Mouse (Mus musculus) heart, embryonic 15.5 days (tissue): ENCODE measurements around the gene Ager. TPM values are rescaled to one million over a fixed set of nuclear protein-coding genes. Genes with fewer than 3 reads are reported as not detected.

Source experiments
- ATAC-seq: fragments of 200-750 bp; cut with Nextera tagmentation; replicated peaks from 2 replicates; pipeline ENCODE4 v1.8.0; 2017; ENCODE audit warnings: low read depth, moderate TSS enrichment; ENCODE audit not compliant: insufficient number of reproducible peaks, insufficient read depth, low FRiP score
- H3K27ac ChIP-seq: fragments of 300-500 bp; sonication (generic); 2 replicates; pipeline ENCODE4 v1.5.1; 2015; ENCODE audit warnings: mild to moderate bottlenecking, inconsistent platforms
- H3K27me3 ChIP-seq: fragments of 300-500 bp; sonication (generic); 2 replicates; pipeline ENCODE4 v1.6.1; 2015; ENCODE audit warnings: inconsistent platforms
- H3K36me3 ChIP-seq: fragments of 300-500 bp; sonication (generic); 2 replicates; pipeline ENCODE4 v1.6.1; 2015; ENCODE audit warnings: mild to moderate bottlenecking, inconsistent platforms
- H3K4me1 ChIP-seq: fragments of 300-500 bp; sonication (generic); replicated peaks from 2 replicates; pipeline ENCODE4 v1.6.1; 2015; ENCODE audit warnings: inconsistent platforms
- H3K4me2 ChIP-seq: fragments of 300-500 bp; sonication (generic); 2 replicates; pipeline ENCODE4 v1.6.1; 2015; ENCODE audit warnings: inconsistent platforms, mild to moderate bottlenecking, moderate library complexity
- H3K4me3 ChIP-seq: fragments of 300-500 bp; sonication (generic); 2 replicates; pipeline ENCODE4 v1.5.1; 2015; ENCODE audit warnings: mild to moderate bottlenecking, inconsistent platforms
- H3K9ac ChIP-seq: fragments of 300-500 bp; sonication (generic); 2 replicates; pipeline ENCODE4 v1.6.1; 2015; ENCODE audit warnings: mild to moderate bottlenecking, inconsistent platforms
- H3K9me3 ChIP-seq: fragments of 300-500 bp; sonication (generic); replicated peaks from 2 replicates; pipeline ENCODE4 v1.6.1; 2016; ENCODE audit warnings: inconsistent platforms
- WGBS: fragments of 180-500 bp; shearing (Covaris S2); methylation state at CpG from one replicate; pipeline ENCODE4 v1.1.7; 2015; ENCODE audit warnings: mixed read lengths; 5-methylcytosine and 5-hydroxymethylcytosine counted together
- polyA plus RNA-seq: library from polyadenylated mRNA; unstranded; fragments of >200 nt; fragmentation: Nextera tagmentation; extraction: Ambion mirVana; gene quantifications from 2 replicates; pipeline ENCODE4 v1.2.1, GENCODE M21; 2015

The Ager gene
- polyA plus RNA-seq, 1 experiment from 2014 or later: 6.4 TPM

DNA sequence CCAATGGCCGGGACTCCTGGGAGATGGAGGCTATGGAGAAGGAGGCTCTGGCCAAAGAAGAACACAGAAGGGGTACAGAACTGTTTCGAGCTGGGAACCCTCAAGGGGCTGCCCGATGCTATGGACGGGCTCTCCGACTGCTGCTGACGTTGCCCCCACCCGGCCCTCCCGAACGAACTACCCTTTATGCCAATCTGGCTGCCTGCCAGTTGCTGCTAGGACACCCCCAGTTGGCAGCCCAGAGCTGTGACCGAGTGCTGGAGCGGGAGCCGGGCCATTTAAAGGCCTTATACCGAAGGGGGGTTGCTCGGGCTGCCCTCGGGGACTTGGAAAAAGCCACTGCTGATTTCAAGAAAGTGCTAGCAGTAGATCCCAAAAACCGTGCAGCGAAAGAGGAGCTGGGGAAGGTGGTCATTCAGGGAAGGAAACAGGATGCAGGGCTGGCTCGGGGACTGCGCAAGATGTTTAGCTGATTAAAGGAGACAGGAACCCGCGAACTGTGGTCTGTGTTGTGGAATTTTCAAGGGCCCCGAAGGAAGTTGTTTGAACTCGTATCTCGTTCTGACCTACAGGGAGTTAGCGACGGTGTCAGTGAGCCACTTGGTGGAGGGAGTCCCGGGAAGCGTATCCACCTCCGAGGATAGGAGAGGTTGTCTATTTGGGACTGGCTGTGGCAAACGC is 48.3 kb downstream of the Ager start:
- Histone ChIP-seq H3K27ac (no peak overlapping the region), H3K9ac (no peak overlapping the region), H3K36me3 (peaks cover 18% of the 10 kb centered on the region), H3K4me2 (peak overlapping the region; percentile 84), H3K4me3 (no peak overlapping the region), H3K4me1 (peaks cover 34% of the 10 kb centered on the region), H3K27me3 (no peaks in the 10 kb centered on the region), H3K9me3 (no peaks in the 10 kb centered on the region)
- no peak for ATAC-seq
- 78% methylated on average over 30 of the region's 30 CpGs for WGBS

DNA sequence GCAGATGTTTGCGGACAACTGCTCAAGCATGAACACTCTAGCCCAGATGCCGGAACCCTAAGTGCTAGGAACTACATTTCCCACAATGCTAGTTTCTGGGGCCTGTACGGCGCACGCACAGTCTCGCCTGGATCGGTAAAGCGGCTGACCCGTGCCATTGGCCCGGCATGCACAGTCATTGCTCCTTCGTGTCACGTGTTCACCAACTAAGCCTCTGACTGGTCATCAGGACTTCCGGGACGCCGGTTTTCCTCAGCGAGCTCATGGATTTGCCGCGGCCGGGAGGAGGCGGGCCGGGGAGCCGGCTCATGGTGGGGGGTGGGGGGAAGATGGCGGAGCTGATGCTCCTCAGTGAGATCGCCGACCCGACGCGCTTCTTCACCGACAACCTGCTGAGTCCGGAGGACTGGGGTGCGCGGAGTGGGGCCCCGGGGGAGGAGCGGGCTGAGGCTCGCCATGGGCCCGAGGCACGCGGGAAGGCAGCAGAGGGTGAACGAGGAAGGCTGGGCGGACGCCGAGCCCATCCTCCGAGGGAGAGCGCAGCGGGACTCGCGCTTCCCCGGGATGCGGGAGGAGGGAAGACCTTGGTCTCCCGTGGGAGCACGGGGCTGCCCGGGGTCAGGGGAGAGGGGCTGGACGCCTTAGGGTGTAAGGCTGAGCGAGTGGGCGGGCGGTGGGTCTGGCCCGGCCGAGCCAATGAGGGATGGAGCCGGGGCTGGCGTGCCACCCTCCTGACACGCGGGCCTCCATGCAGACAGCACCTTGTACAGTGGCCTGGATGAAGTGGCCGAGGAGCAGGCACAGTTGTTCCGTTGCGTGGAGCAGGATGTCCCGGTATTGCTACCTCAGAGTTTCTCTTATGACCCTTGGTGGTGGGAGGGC is 49.5 kb downstream of the Ager start, which contains the start of gene Atf6b:
Gene Atf6b, plus strand, starts transcription at position 241 of the 882 bp plus-strand sequence.
- peak within 1 kb of the TSS; percentile 100 for H3K4me3 ChIP-seq
- H3K4me1 ChIP-seq: peaks cover 29% of the 10 kb centered on the region
- ATAC-seq: peak; percentile 97
- peak within 1 kb of the TSS; percentile 76 for H3K27ac ChIP-seq
- H3K4me2 ChIP-seq: peak within 1 kb of the TSS; percentile 84
- no peaks in the 10 kb centered on the region for H3K9me3 ChIP-seq
- H3K27me3 ChIP-seq: no peaks in the 10 kb centered on the region
- peaks cover 30% of the 10 kb centered on the region for H3K36me3 ChIP-seq
- WGBS: under 1% methylated on average over 66 of the region's 66 CpGs
- H3K9ac ChIP-seq: peak within 1 kb of the TSS; percentile 88

DNA sequence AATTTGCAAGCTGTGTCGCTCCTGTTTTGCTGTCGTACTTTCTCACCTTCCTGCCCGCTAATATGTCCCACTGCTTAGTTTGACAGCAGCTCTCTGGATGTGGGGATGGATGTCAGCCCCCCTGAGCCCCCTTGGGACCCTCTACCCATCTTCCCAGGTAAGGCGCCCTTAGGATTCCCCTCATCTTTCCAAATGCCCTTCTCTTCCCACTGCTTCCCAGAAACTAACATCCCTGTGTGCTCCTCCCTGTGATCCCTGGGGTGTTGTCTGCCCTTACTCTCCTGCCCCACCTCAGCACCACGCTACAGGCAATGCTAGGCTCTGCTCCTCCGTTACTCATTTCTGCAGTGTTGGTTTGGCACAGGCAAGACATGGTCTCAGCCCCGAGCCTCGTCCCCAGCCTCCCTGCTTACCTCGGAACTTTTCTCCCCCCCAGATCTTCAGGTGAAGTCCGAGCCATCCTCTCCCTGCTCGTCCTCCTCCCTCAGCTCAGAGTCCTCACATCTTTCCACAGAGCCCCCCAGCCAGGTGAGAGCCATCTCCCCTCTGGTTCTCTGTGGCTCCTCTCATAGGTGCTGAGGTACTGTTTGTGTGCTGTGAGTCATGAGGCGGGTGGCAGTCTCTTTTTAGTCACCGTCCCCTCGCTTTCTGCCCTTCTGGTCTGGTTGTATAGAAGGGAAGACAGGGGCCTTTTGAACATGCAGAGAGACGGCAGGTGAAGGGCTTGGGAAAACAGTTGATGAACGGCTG is 50.7 kb downstream of the Ager start:
- no peak overlapping the region for H3K27ac ChIP-seq
- H3K9me3 ChIP-seq: no peaks in the 10 kb centered on the region
- peaks cover 29% of the 10 kb centered on the region for H3K4me1 ChIP-seq
- ATAC-seq: no peak
- WGBS: 80% methylated on average over 16 of the region's 16 CpGs
- peak overlapping the region; percentile 100 for H3K4me3 ChIP-seq
- H3K36me3 ChIP-seq: peaks cover 42% of the 10 kb centered on the region
- H3K4me2 ChIP-seq: peak overlapping the region; percentile 84
- no peaks in the 10 kb centered on the region for H3K27me3 ChIP-seq
- H3K9ac ChIP-seq: peak overlapping the region; percentile 88; the same call in 1 of the 2 replicates

DNA sequence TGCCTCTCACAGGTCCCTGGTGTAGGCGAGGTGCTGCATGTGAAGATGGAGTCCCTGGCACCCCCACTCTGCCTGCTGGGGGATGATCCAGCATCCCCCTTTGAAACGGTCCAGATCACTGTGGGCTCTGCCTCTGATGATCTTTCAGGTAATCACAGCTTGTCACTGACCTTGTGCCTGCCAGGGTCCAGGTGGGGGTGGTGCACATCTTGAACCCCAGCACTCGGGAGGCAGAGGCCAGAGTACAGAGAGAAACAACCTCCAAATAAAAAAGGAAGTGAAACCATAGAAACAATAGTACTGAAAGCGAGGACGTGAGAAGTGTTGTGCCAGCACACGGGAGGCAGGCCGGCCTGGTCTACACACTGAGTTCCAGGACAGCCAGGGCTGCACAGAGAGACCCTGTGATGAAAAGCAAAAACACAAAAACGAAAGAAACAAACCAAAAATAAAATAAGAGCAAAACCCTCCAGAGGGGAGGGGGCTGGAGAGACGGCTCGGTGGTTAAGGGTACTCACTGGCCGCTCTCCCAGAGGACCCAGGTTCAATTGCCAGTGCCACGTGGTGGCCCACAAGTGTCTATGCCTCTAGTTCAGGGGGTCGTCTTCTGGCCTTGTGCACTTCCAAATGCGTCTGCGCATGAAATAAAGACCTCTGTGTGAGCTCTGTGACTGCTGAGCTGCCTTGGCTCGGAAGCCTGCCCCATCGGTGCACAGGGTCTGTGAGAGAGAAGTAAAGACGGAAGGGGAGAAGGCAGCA is 51.6 kb downstream of the Ager start:
- H3K9me3 ChIP-seq: no peaks in the 10 kb centered on the region
- H3K36me3 ChIP-seq: peaks cover 43% of the 10 kb centered on the region
- 87% methylated on average over 18 of the region's 18 CpGs for WGBS
- H3K4me2 ChIP-seq: no peak overlapping the region
- ATAC-seq: no peak
- H3K4me3 ChIP-seq: no peak overlapping the region
- H3K27ac ChIP-seq: no peak overlapping the region
- no peaks in the 10 kb centered on the region for H3K27me3 ChIP-seq
- H3K4me1 ChIP-seq: peaks cover 32% of the 10 kb centered on the region
- H3K9ac ChIP-seq: no peak overlapping the region

Other genes with a start within 250 kb of the Ager start
- 0.09 TPM in 1 of 2 replicates, not detected in the other for gene Btnl2, start 243.0 kb upstream of the Ager start, polyA plus RNA-seq
- gene Btnl1, start 220.7 kb upstream of the Ager start, polyA plus RNA-seq: not detected in 2 replicates
- 0.20 TPM in 1 of 2 replicates, not detected in the other for gene BC051142, start 199.0 kb upstream of the Ager start, polyA plus RNA-seq
- not detected in 2 replicates for gene Btnl4, start 120.5 kb upstream of the Ager start, polyA plus RNA-seq
- gene Btnl6, start 80.5 kb upstream of the Ager start, polyA plus RNA-seq: not detected in 2 replicates
- 5.8 and 7.8 TPM in 2 replicates for gene Notch4, start 33.6 kb upstream of the Ager start, polyA plus RNA-seq
- 5.5 and 13.1 TPM in 2 replicates for gene Gpsm3, start 8.1 kb upstream of the Ager start, polyA plus RNA-seq
- 4.8 and 5.5 TPM in 2 replicates for gene Pbx2, start 6.6 kb upstream of the Ager start, polyA plus RNA-seq
- gene Rnf5, start 5.8 kb downstream of the Ager start, polyA plus RNA-seq: 99.7 and 111 TPM in 2 replicates
- 45.7 and 53.9 TPM in 2 replicates for gene Agpat1, start 6.4 kb downstream of the Ager start, polyA plus RNA-seq
- gene Egfl8, start 18.1 kb downstream of the Ager start, polyA plus RNA-seq: 1.3 and 2.2 TPM in 2 replicates
- 22.9 and 24.8 TPM in 2 replicates for gene Ppt2, start 30.6 kb downstream of the Ager start, polyA plus RNA-seq
- 0.42 and 1.2 TPM in 2 replicates for gene Prrt1, start 31.7 kb downstream of the Ager start, polyA plus RNA-seq
- 10.7 and 12.9 TPM in 2 replicates for gene Fkbpl, start 46.9 kb downstream of the Ager start, polyA plus RNA-seq
- 39.6 and 54.5 TPM in 2 replicates for gene Atf6b, start 49.3 kb downstream of the Ager start, polyA plus RNA-seq
- gene Tnxb, start 72.7 kb downstream of the Ager start, polyA plus RNA-seq: 2.3 and 3.2 TPM in 2 replicates
- 0.53 and 0.77 TPM in 2 replicates for gene C4b, start 146.0 kb downstream of the Ager start, polyA plus RNA-seq
- gene Cyp21a1, start 206.7 kb downstream of the Ager start, polyA plus RNA-seq: 0.93 TPM in 1 of 2 replicates, not detected in the other
- gene Stk19, start 239.1 kb downstream of the Ager start, polyA plus RNA-seq: 19.4 and 23.4 TPM in 2 replicates
- gene Dxo, start 239.2 kb downstream of the Ager start, polyA plus RNA-seq: 32.0 and 40.8 TPM in 2 replicates